ENCODE assay signal across 20 mouse cellular contexts in the genomic region with DNA sequence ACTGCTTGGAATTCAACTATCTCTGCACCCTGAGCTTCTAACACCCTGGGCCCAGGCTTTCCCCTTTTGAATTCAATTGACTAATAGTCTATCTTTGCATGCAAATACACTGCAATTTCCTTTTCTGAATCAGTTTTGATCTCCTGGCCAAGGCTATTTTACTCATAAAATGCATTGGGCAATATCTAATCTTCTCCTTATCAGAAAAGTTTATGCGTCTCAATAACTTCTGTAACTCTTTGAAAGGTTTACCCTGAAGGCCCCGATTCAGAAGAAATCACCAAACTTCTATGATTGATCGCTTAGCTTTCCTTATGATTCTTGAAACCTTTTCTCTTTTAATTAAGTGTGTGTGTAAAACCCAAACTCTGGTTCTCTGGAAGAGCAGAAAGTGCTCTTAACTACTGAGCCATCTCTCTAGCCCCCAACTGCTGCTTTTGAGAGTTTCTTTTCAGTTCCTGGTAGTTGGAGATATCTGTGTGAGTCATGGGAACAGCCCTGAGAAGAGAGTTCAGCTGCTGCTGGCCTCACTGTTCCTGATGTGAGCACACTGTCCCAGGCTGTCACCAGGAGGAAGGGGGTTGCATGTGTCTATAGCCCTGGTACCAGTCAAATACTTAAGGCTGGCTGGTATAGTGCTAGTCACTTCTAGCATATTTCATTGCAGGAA. TPM values are rescaled to one million over a fixed set of nuclear protein-coding genes. Genes with fewer than 3 reads are reported as not detected.
DNase-seq lines count a peak whose midpoint lies in the region; ATAC-seq and TF ChIP-seq lines count a peak whose summit lies in the region.
"Had no signal": no experiment of that assay in that cellular context is flagged by ENCODE, and none has a peak within 500 bp of the region (broad histone marks: within the 10 kb centered on the region; RNA-seq: fewer than 3 reads in every experiment).

No protein-coding gene starts in this region.

- H3K4me3 ChIP-seq in heart, postnatal 0 days (ENCODE audit: low read depth, low read length): no peak overlapping the region
- H3K4me3 ChIP-seq in MEL (ENCODE audit: control insufficient read depth in 1 of 2, insufficient read depth in 1 of 2, low read depth in 2 of 2, low read length in 2 of 2) (peak overlapping the region; percentile 9 to 14; a peak in 1 of 4 replicates), myocyte (no peak overlapping the region)
- H3K4me3 ChIP-seq: forebrain, embryonic 12.5 days had no signal

- no peaks in the 10 kb centered on the region for H3K36me3 ChIP-seq in heart, postnatal 0 days (replicated peaks; ENCODE audit: control insufficient read depth, insufficient read depth, low read length)
- peaks cover 0 to 23% of the 10 kb centered on the region in 2 experiments; a peak in 2 of 4 replicates for H3K36me3 ChIP-seq in MEL (ENCODE audit: control insufficient read depth in 1 of 2, insufficient read depth in 2 of 2, low read length in 2 of 2)
- H3K36me3 ChIP-seq in myocyte (ENCODE audit: control insufficient read depth, insufficient read depth): no peaks in the 10 kb centered on the region
- H3K36me3 ChIP-seq: forebrain, embryonic 12.5 days had no signal

- no peak for TF ChIP-seq CTCF in heart, postnatal 0 days (IDR thresholded peaks at IDR 0.05; ENCODE audit: low read depth)
- no peak for TF ChIP-seq CTCF in MEL (IDR thresholded peaks at IDR 0.05 in 2 of 3, conservative IDR thresholded peaks at IDR 0.05 in 1 of 3; ENCODE audit: control insufficient read depth in 1 of 3, insufficient read depth in 1 of 3, low read depth in 2 of 3, low read length in 3 of 3, poor library complexity in 1 of 3, severe bottlenecking in 1 of 3)

- TF ChIP-seq EP300 in heart, postnatal 0 days (IDR thresholded peaks at IDR 0.05; ENCODE audit: low read depth): no peak
- peak; percentile 70 to 73 for TF ChIP-seq EP300 in MEL (IDR thresholded peaks at IDR 0.05; ENCODE audit: low read depth in 1 of 2, low read length in 2 of 2)

- no peak overlapping the region for H3K9ac ChIP-seq in heart, postnatal 0 days (replicated peaks; ENCODE audit: low read depth, low read length)
- peak overlapping the region; percentile 45 for H3K9ac ChIP-seq in MEL (ENCODE audit: control insufficient read depth, low read depth, low read length, poor library complexity, severe bottlenecking)
- H3K9ac ChIP-seq: forebrain, embryonic 12.5 days had no signal

- H3K27ac ChIP-seq in heart, postnatal 0 days (ENCODE audit: low read depth): 0 out of 2 replicates have a peak overlapping the region, but pooled peaks have one; percentile 22
- H3K27ac ChIP-seq in MEL (ENCODE audit: control insufficient read depth, low read depth, low read length): peak overlapping the region; percentile 86
- H3K27ac ChIP-seq: forebrain, embryonic 12.5 days; hindbrain, postnatal 0 days had no signal

- H3K79me2 ChIP-seq in MEL (ENCODE audit: control insufficient read depth, insufficient read depth, low read length, poor library complexity) (no peaks in the 10 kb centered on the region), myocyte (ENCODE audit: control insufficient read depth, insufficient read depth) (no peaks in the 10 kb centered on the region)

- no peaks in the 10 kb centered on the region for H3K9me3 ChIP-seq in heart, postnatal 0 days (replicated peaks; ENCODE audit: control insufficient read depth, low read length)
- no peaks in the 10 kb centered on the region for H3K9me3 ChIP-seq in MEL (replicated peaks; ENCODE audit: insufficient read depth, low read length)
- H3K9me3 ChIP-seq: forebrain, embryonic 12.5 days had no signal

- no peak overlapping the region for H3ac ChIP-seq in myocyte (ENCODE audit: control insufficient read depth, insufficient read length)

- peak; percentile 47 for DNase-seq in adrenal gland, postnatal 14 days
- DNase-seq in adrenal gland, postnatal 25 days: no peak
- no peak for DNase-seq in heart, postnatal 0 days (ENCODE audit: low spot score)
- no peak for DNase-seq in heart, adult 9 months (ENCODE audit: low spot score in 2 of 2)
- DNase-seq in MEL (ENCODE audit: low read depth, low spot score): peak; percentile 83
- DNase-seq in layer of hippocampus, adult 8-10 months (ENCODE audit: low spot score in 2 of 2): no peak
- DNase-seq in gastrocnemius, adult 18-20 months (ENCODE audit: low spot score): no peak
- DNase-seq: B cell, adult 2 months; cerebellum, adult 8-10 months; kidney, adult 8-10 months; kidney, postnatal 36 days; lung, adult 18-20 months; lung, postnatal 36 days; spleen, adult 18-20 months; thymus, adult 2 months had no signal

- WGBS in heart, postnatal 0 days: 72% methylated on average over 3 of the region's 3 CpGs

- no peaks in the 10 kb centered on the region for H3K27me3 ChIP-seq in heart, postnatal 0 days (ENCODE audit: control insufficient read depth, insufficient read depth, low read length)
- H3K27me3 ChIP-seq in MEL (ENCODE audit: control insufficient read depth in 1 of 2, insufficient read depth in 2 of 2, low read length in 2 of 2) (no peaks in the 10 kb centered on the region), myocyte (ENCODE audit: control insufficient read depth, insufficient read depth, insufficient read length) (no peaks in the 10 kb centered on the region)
- H3K27me3 ChIP-seq: forebrain, embryonic 12.5 days had no signal

- TF ChIP-seq POLR2A in MEL (IDR thresholded peaks at IDR 0.05; ENCODE audit: control insufficient read depth in 1 of 2, insufficient read depth in 1 of 2, low read depth in 1 of 2, low read length in 2 of 2, poor library complexity in 1 of 2) (no peak), myocyte (IDR thresholded peaks at IDR 0.05; ENCODE audit: insufficient read length, low read depth) (no peak)

- no peak for TF ChIP-seq RAD21 in MEL (IDR thresholded peaks at IDR 0.05; ENCODE audit: low read depth, low read length)

- no peak overlapping the region for H3K4me2 ChIP-seq in heart, postnatal 0 days (ENCODE audit: low read depth, low read length)
- H3K4me2 ChIP-seq in myocyte (ENCODE audit: low read depth): no peak overlapping the region
- H3K4me2 ChIP-seq: forebrain, embryonic 12.5 days; liver, embryonic 11.5 days; midbrain, embryonic 11.5 days had no signal

- H3K4me1 ChIP-seq in heart, postnatal 0 days (ENCODE audit: control insufficient read depth, insufficient read depth): peaks cover 45% of the 10 kb centered on the region
- H3K4me1 ChIP-seq in MEL (ENCODE audit: control insufficient read depth in 1 of 2, insufficient read depth in 2 of 2, low read length in 2 of 2): peaks cover 3 to 36% of the 10 kb centered on the region in 2 experiments

- ATAC-seq in heart, postnatal 0 days (ENCODE audit: insufficient read depth, low read depth): no peak
- ATAC-seq: hindbrain, postnatal 0 days had no signal

TF ChIP-seq in MEL, 35 proteins besides CTCF, POLR2A, EP300 and RAD21 (continues in another document):
- TF ChIP-seq HCFC1 (IDR thresholded peaks at IDR 0.05; ENCODE audit: low read depth, low read length) (no peak), ZMIZ1 (IDR thresholded peaks at IDR 0.05; ENCODE audit: low read depth, low read length) (no peak), POLR2AphosphoS5 (IDR thresholded peaks at IDR 0.05; ENCODE audit: borderline replicate concordance, low read depth, low read length) (no peak), MYC (IDR thresholded peaks at IDR 0.05; ENCODE audit: low read depth, low read length) (peak; percentile 13; the same call in 1 of the 2 replicates), TBP (IDR thresholded peaks at IDR 0.05; ENCODE audit: low read depth, low read length) (peak; percentile 67; the same call in 1 of the 2 replicates), MXI1 (IDR thresholded peaks at IDR 0.05; ENCODE audit: low read depth, low read length) (no peak), MEF2A (IDR thresholded peaks at IDR 0.05; ENCODE audit: extremely low read depth, insufficient replicate concordance, low read depth, low read length, poor library complexity, severe bottlenecking) (no peak), RCOR1 (IDR thresholded peaks at IDR 0.05; ENCODE audit: low read depth, low read length) (0 out of 2 replicates have a peak, but pooled peaks have one; percentile 16), CHD2 (IDR thresholded peaks at IDR 0.05; ENCODE audit: low read length) (no peak), TAL1 (IDR thresholded peaks at IDR 0.05; ENCODE audit: low read length) (peak; percentile 37; the same call in 1 of the 2 replicates), JUND (IDR thresholded peaks at IDR 0.05; ENCODE audit: low read depth, low read length) (0 out of 2 replicates have a peak, but pooled peaks have one; percentile 13)

TF ChIP-seq in myocyte, 11 proteins besides CTCF, POLR2A, EP300 and RAD21:
- TF ChIP-seq CEBPB (IDR thresholded peaks at IDR 0.05; ENCODE audit: insufficient read depth, poor library complexity, severe bottlenecking) (no peak), REST (IDR thresholded peaks at IDR 0.05; ENCODE audit: insufficient read depth, insufficient read length) (no peak), MYOD1 (IDR thresholded peaks at IDR 0.05; ENCODE audit: control insufficient read depth in 1 of 3, insufficient read length in 2 of 3, low read depth in 2 of 3) (peak in 2 of 3 experiments; percentile 30 to 59), MYOG (IDR thresholded peaks at IDR 0.05; ENCODE audit: control insufficient read depth in 1 of 3, insufficient read depth in 1 of 3, insufficient read length in 2 of 3, low read depth in 2 of 3) (peak in 2 of 3 experiments; percentile 24 to 29), TCF12 (IDR thresholded peaks at IDR 0.05; ENCODE audit: insufficient read depth, poor library complexity, severe bottlenecking) (no peak)

RNA-seq across cellular contexts. Expression of a gene that starts 27.9 kb away (rescaled TPM):
- total RNA-seq in adrenal gland, postnatal 14 days (2021): 60.1 and 60.3 TPM in 2 replicates
- total RNA-seq in adrenal gland, postnatal 25 days (2021): 67.4 and 93.7 TPM in 2 replicates
- 43.4 and 44.1 TPM in 2 replicates for total RNA-seq in heart, postnatal 0 days (2014; rRNA removed; ENCODE audit: low replicate concordance)
- 57.9 and 65.2 TPM in 2 replicates for polyA plus RNA-seq in heart, postnatal 0 days (2015; fragmentation: Nextera tagmentation; extraction: Ambion mirVana)
- 4.8 and 5.7 TPM in 2 replicates for total RNA-seq in MEL (2012; rRNA removed)
- 10 to 100 TPM in 1 of 2 experiments, not detected in 1; 14.4 TPM for polyA plus RNA-seq in MEL (2012; ENCODE audit: insufficient read depth in 1 of 2, insufficient read length in 2 of 2, low read depth in 1 of 2, low replicate concordance in 2 of 2, missing spikeins in 1 of 2)
- 37.8 TPM for polyA plus RNA-seq in myocyte (2012; fragmentation: generic; extraction: Trizol)
- total RNA-seq in layer of hippocampus, adult 8-10 months (2022): 10 to 100 TPM; 38.2 to 46.4 (median 39.6) TPM
- 10 to 100 TPM; 77.1 to 92.8 TPM for total RNA-seq in gastrocnemius, adult 18-20 months (2021)

Comparison
In these comparisons a context has a peak if more than half of its experiments do, and no peak if none do; other contexts are left out.
1. DNase-seq: peak in adrenal gland, postnatal 14 days (single experiment) and MEL (single experiment); none in adrenal gland, postnatal 25 days (single experiment), heart, postnatal 0 days (single experiment), heart, adult 9 months (0 of 2), layer of hippocampus, adult 8-10 months (0 of 2) and gastrocnemius, adult 18-20 months (single experiment).
2. H3K4me3 ChIP-seq: peak in MEL (2 of 2); none in heart, postnatal 0 days (single experiment) and myocyte (single experiment).